ENCODE assay signal across 18 mouse cellular contexts in the genomic region with DNA sequence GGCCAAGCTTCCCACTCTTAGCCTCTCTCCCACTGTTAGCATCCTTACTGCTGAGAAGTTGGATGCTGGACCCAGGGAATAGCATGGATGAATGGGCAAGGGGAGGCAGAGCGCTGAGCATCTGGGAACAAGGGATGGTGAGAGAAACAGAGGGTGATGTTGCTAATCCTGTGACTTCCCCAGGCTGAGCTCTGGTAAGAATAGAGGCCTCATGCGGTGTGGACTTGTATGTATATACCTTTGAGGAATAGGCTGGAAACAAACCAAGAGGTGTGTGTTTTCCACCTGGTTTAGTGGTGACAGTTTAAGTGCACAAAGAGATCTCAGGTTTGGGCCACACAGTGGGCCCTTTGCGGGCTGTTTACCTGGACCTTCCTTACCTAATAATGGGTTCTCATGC.
"Had no signal": no experiment of that assay in that cellular context is flagged by ENCODE, and none has a peak within 500 bp of the region (broad histone marks: within the 10 kb centered on the region; RNA-seq: fewer than 3 reads in every experiment).

No protein-coding gene starts in this region.

- H3K27ac ChIP-seq: midbrain, embryonic 10.5 days; midbrain, embryonic 13.5 days; neural tube, embryonic 13.5 days; neural tube, embryonic 15.5 days had no signal

- H3K4me1 ChIP-seq: midbrain, embryonic 13.5 days; neural tube, embryonic 13.5 days; neural tube, embryonic 15.5 days had no signal

- ATAC-seq: midbrain, embryonic 13.5 days; midbrain, embryonic 16.5 days had no signal

- H3K4me2 ChIP-seq: lung, embryonic 14.5 days; midbrain, embryonic 13.5 days; neural tube, embryonic 13.5 days; neural tube, embryonic 15.5 days had no signal

- H3K36me3 ChIP-seq: midbrain, embryonic 10.5 days had no signal

- H3K4me3 ChIP-seq: midbrain, embryonic 10.5 days; midbrain, embryonic 13.5 days; myocyte; neural tube, embryonic 13.5 days; neural tube, embryonic 15.5 days had no signal

- H3K9ac ChIP-seq: lung, embryonic 14.5 days; midbrain, embryonic 13.5 days; neural tube, embryonic 13.5 days; neural tube, embryonic 15.5 days had no signal

- H3K9me3 ChIP-seq: midbrain, embryonic 10.5 days; midbrain, embryonic 13.5 days; neural tube, embryonic 13.5 days; neural tube, embryonic 15.5 days had no signal

- DNase-seq: lung, adult 18-20 months; lung, embryonic 14.5 days; lung, postnatal 10 days; lung, postnatal 4 days; retina, postnatal 1 day; right cerebral cortex, adult 18-20 months; right cerebral cortex, postnatal 25 days; right cerebral cortex, postnatal 4 days; spleen, adult 18-20 months; thymus, adult 18-20 months; thymus, postnatal 14 days; thymus, postnatal 36 days had no signal

- H3K27me3 ChIP-seq: midbrain, embryonic 13.5 days; neural tube, embryonic 13.5 days; neural tube, embryonic 15.5 days had no signal
